Mouse (Mus musculus): ENCODE measurements around the gene Clic4. TPM values are rescaled to one million over a fixed set of nuclear protein-coding genes. Genes with fewer than 3 reads are reported as not detected.

Clic4 gene
- polyA plus RNA-seq, 1 experiment from 2014 or later, result 149 TPM

DNA sequence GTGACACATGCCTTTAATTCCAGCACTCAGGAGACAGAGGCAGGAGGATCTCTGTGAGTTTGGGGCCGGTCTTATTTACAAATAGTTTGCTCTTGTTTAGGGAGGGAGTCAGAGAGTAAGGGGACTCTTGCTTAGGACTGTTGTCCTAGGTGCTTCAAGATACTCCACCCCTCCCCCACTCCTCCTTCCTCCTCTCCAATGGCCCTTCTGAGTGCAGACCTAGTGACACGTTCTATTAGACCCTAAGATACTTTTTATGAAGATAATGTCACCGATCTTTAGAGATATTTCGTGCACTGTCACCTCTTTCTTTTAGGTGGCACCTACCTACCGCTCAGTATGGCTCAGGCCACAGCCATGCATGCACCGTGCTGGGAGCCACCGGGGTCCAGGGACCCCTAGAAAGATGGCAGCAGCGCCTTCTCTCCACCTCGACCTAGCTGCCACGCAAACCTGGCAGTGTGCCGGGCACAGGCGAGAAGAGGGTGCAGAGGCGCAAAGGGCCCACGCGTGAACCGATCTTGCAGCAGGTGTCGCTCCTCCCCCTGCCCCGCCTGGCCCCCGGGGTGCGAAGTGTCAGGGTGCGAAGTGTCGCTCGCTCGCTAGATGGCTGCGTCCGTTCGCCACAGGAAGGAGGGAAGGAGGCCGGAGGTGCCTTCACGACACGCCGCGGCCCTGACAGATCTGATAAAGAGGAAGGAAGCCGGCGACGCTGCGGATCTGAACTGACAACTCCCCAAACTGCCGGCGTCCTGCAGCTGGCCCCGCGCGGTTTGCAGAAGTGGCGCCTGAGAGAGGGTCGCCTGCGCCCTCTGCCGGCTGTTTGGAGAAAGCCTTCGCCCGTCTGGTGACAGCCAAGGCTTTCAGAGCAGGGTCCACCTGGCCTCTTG lies 66.7 kb downstream of the Clic4 start:
- WGBS, result 1% methylated on average over 47 of the region's 47 CpGs
- DNase-seq (ENCODE audit: low spot score) (peak; percentile 87), ATAC-seq (replicated peaks; ENCODE audit: low FRiP score) (peak; percentile 77)
- Histone ChIP-seq H3K36me3 (ENCODE audit: control insufficient read depth, insufficient read depth, low read length) (no peaks in the 10 kb centered on the region), H3K4me1 (replicated peaks; ENCODE audit: control insufficient read depth, insufficient read depth, low read length) (peaks cover 11% of the 10 kb centered on the region), H3K27me3 (replicated peaks; ENCODE audit: control insufficient read depth, insufficient read depth, low read length) (peaks cover 14% of the 10 kb centered on the region), H3K9ac (ENCODE audit: low read depth, low read length) (peak overlapping the region; percentile 40), H3K9me3 (ENCODE audit: control insufficient read depth, low read length) (no peaks in the 10 kb centered on the region), H3K4me3 (ENCODE audit: low read depth, low read length) (peak overlapping the region; percentile 46), H3K4me2 (peak overlapping the region; percentile 90), H3K27ac (ENCODE audit: low read depth, low read length) (no peak overlapping the region)

DNA sequence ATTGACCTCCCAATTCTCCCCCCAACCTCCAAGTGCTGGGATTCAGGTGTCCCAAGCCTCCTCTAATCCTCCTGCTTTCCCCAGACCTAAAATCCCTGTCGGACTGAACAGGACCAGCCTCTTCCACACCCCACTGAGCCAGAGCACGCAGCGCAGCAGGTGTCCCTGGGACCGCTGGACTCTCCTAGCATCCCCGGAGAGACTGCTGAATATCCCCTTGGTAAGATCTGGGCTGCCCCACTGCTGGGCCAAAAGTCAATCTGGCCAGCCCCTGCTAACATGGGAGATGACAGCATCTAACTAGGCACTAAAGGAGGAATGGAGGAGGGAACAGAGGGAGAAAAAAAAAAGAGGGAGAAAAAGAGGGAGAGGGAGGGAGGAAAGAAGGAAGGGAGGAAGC lies 67.4 kb downstream of the Clic4 start:
- no peak for DNase-seq (ENCODE audit: low spot score)
- Histone ChIP-seq H3K27me3 (replicated peaks; ENCODE audit: control insufficient read depth, insufficient read depth, low read length) (peaks cover 14% of the 10 kb centered on the region), H3K4me2 (no peak overlapping the region), H3K4me1 (replicated peaks; ENCODE audit: control insufficient read depth, insufficient read depth, low read length) (peaks cover 11% of the 10 kb centered on the region), H3K9ac (ENCODE audit: low read depth, low read length) (no peak overlapping the region), H3K36me3 (ENCODE audit: control insufficient read depth, insufficient read depth, low read length) (no peaks in the 10 kb centered on the region), H3K9me3 (ENCODE audit: control insufficient read depth, low read length) (no peaks in the 10 kb centered on the region), H3K27ac (ENCODE audit: low read depth, low read length) (no peak overlapping the region), H3K4me3 (ENCODE audit: low read depth, low read length) (no peak overlapping the region)
- no peak for ATAC-seq (replicated peaks; ENCODE audit: low FRiP score)
- WGBS, result 35% methylated on average over 5 of the region's 5 CpGs

DNA sequence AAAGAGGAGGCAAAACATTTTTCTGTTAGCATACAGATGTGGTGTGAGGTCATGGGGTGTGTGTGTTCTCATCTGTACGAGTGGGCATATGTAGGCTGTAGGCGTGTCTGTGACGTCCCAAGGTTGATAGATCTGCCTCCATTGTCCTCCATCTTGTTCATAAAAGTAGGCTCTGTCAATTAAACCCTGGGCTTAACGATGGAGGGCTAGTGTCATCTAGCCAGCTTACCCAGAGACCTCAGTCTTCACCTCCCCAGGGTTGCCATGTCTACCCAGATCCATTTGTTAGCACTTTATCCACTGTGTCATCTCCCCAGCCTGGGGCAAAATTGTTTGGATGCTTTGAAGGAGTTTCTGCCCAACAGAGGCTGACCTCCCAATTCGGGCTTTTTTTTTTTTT lies 67.9 kb downstream of the Clic4 start:
- Histone ChIP-seq H3K27me3 (replicated peaks; ENCODE audit: control insufficient read depth, insufficient read depth, low read length) (peaks cover 14% of the 10 kb centered on the region), H3K4me1 (replicated peaks; ENCODE audit: control insufficient read depth, insufficient read depth, low read length) (peaks cover 11% of the 10 kb centered on the region)
- ATAC-seq (replicated peaks; ENCODE audit: low FRiP score), result no peak

DNA sequence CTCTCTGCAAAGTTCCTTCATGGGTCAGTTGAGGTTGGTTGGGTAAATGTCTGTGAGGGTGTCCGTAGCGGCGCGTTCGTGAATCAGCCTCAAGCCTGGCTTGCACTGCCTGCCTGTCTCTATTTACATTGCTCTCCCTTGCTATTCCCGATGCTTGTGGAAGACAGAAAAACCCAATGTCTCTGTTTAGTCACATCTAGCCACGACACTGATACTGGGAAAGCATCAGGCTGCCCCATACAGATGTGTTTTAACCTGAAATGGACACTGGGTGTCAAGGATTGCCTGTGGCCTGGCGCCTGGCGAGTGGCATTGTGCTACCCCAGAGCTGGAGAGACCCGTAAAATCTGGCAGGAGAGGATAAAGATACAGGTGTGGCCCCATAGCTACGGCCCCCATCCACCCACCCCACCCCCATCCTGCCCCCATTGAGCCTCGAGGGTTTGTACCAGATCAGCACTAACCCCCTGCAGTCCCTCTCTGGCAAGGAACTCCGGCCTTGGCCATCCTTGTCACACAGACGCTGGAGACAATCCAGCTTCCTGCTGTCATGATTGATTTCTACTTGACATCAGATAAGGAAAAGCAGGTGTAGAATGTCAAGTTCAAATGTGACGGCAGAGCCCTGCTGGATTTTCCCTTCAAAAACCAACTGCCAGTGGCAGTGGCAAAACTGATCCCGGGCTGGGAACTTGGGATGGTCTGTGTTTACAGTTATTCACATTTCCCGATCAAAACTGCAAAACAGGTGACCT lies 68.6 kb downstream of the Clic4 start:
- Histone ChIP-seq H3K36me3 (ENCODE audit: control insufficient read depth, insufficient read depth, low read length) (no peaks in the 10 kb centered on the region), H3K27ac (ENCODE audit: low read depth, low read length) (no peak overlapping the region), H3K27me3 (replicated peaks; ENCODE audit: control insufficient read depth, insufficient read depth, low read length) (peaks cover 14% of the 10 kb centered on the region), H3K9me3 (ENCODE audit: control insufficient read depth, low read length) (no peaks in the 10 kb centered on the region), H3K4me3 (ENCODE audit: low read depth, low read length) (peak overlapping the region; percentile 41), H3K4me2 (peak overlapping the region; percentile 79), H3K9ac (ENCODE audit: low read depth, low read length) (no peak overlapping the region), H3K4me1 (replicated peaks; ENCODE audit: control insufficient read depth, insufficient read depth, low read length) (peaks cover 11% of the 10 kb centered on the region)
- 19% methylated on average over 17 of the region's 17 CpGs for WGBS
- DNase-seq (ENCODE audit: low spot score) (no peak), ATAC-seq (replicated peaks; ENCODE audit: low FRiP score) (no peak)

More for the DNA sequence above, 67.9 kb downstream of the Clic4 start:
- H3K4me2 ChIP-seq, result no peak overlapping the region
- H3K4me3 ChIP-seq (ENCODE audit: low read depth, low read length), result no peak overlapping the region
- 51% methylated on average over 5 of the region's 5 CpGs for WGBS
- no peak overlapping the region for H3K9ac ChIP-seq (ENCODE audit: low read depth, low read length)
- H3K36me3 ChIP-seq (ENCODE audit: control insufficient read depth, insufficient read depth, low read length), result no peaks in the 10 kb centered on the region
- H3K9me3 ChIP-seq (ENCODE audit: control insufficient read depth, low read length), result no peaks in the 10 kb centered on the region
- no peak overlapping the region for H3K27ac ChIP-seq (ENCODE audit: low read depth, low read length)
- DNase-seq (ENCODE audit: low spot score), result no peak

DNA sequence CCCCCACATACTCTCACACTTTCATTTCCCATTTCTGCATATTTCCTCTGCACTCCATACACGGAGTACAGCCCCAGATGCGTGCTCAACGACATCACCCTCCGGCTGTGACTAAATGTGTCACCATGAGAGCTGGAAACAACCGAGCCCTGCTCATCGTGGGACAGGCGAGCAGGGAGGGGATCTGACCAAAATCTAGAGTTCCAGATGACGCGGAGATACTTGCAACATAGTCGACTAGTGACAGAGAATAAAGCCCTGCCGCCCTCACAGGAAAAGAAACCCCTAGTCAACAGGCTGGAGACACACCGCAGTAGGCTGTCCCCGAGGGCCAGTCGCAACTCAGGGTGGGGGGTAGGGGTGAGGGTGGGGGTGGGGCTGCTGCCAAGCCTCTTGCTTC lies 69.3 kb downstream of the Clic4 start:
- Histone ChIP-seq H3K4me1 (replicated peaks; ENCODE audit: control insufficient read depth, insufficient read depth, low read length) (peaks cover 11% of the 10 kb centered on the region), H3K27ac (ENCODE audit: low read depth, low read length) (peak overlapping the region; percentile 26; the same call in 1 of the 2 replicates), H3K4me3 (ENCODE audit: low read depth, low read length) (peak overlapping the region; percentile 41), H3K36me3 (ENCODE audit: control insufficient read depth, insufficient read depth, low read length) (no peaks in the 10 kb centered on the region), H3K9me3 (ENCODE audit: control insufficient read depth, low read length) (no peaks in the 10 kb centered on the region), H3K9ac (ENCODE audit: low read depth, low read length) (peak overlapping the region; percentile 42; the same call in 1 of the 2 replicates), H3K4me2 (peak overlapping the region; percentile 79), H3K27me3 (replicated peaks; ENCODE audit: control insufficient read depth, insufficient read depth, low read length) (peaks cover 14% of the 10 kb centered on the region)
- WGBS, result 8% methylated on average over 14 of the region's 14 CpGs
- DNase-seq (ENCODE audit: low spot score) (peak; percentile 58), ATAC-seq (replicated peaks; ENCODE audit: low FRiP score) (no peak)

DNA sequence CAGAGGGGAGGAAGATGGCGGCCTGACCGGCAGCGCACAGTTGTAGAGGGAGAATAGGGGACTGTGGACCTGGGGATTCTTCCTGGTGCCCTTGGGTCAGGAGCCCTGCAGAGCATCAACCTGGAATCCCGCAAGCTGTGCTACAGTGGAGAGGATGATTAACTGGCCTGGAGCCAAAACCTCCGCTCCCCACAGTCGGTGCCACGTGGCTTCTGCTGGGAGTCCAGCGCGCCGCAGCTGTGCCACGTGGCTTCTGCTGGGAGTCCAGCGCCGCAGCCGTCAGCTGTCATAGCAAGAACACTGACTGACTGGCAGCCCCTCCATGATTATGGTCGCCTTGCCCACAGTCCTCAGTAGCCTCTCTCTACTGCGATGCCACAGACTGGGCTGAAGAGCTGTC lies 70.8 kb downstream of the Clic4 start:
- Histone ChIP-seq H3K4me2 (no peak overlapping the region), H3K4me3 (ENCODE audit: low read depth, low read length) (no peak overlapping the region), H3K9ac (ENCODE audit: low read depth, low read length) (no peak overlapping the region), H3K4me1 (replicated peaks; ENCODE audit: control insufficient read depth, insufficient read depth, low read length) (peaks cover 11% of the 10 kb centered on the region), H3K27ac (ENCODE audit: low read depth, low read length) (no peak overlapping the region), H3K36me3 (ENCODE audit: control insufficient read depth, insufficient read depth, low read length) (no peaks in the 10 kb centered on the region), H3K9me3 (ENCODE audit: control insufficient read depth, low read length) (no peaks in the 10 kb centered on the region), H3K27me3 (replicated peaks; ENCODE audit: control insufficient read depth, insufficient read depth, low read length) (peaks cover 14% of the 10 kb centered on the region)
- no peak for ATAC-seq (replicated peaks; ENCODE audit: low FRiP score)
- DNase-seq (ENCODE audit: low spot score), result no peak
- 90% methylated on average over 16 of the region's 16 CpGs for WGBS

DNA sequence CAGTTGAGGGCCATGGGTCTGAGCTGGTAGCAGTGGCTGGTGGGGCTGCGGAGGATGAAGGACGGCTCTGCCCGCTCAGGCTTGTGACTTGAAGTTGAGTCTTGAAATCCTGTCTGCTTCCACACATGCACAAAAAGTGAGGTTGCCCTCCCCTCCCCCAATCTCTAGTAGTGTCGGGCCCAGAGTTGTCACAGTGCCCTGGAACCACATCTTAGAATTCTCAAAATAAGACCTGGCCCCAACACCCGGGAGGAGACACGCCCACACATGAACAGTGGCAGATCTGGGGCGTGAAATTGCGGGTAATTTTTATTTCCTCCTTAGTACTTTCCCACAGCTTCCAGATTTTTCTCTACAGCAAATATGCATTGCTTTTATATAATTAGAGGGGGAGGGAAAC lies 74.8 kb downstream of the Clic4 start:
- Histone ChIP-seq H3K36me3 (ENCODE audit: control insufficient read depth, insufficient read depth, low read length) (no peaks in the 10 kb centered on the region), H3K4me1 (replicated peaks; ENCODE audit: control insufficient read depth, insufficient read depth, low read length) (no peaks in the 10 kb centered on the region; the same call in 1 of the 2 replicates), H3K4me2 (no peak overlapping the region), H3K27me3 (replicated peaks; ENCODE audit: control insufficient read depth, insufficient read depth, low read length) (no peaks in the 10 kb centered on the region), H3K9ac (ENCODE audit: low read depth, low read length) (no peak overlapping the region), H3K27ac (ENCODE audit: low read depth, low read length) (no peak overlapping the region), H3K4me3 (ENCODE audit: low read depth, low read length) (no peak overlapping the region), H3K9me3 (ENCODE audit: control insufficient read depth, low read length) (no peaks in the 10 kb centered on the region)
- ATAC-seq (replicated peaks; ENCODE audit: low FRiP score) (no peak), DNase-seq (ENCODE audit: low spot score) (no peak)
- 77% methylated on average over 8 of the region's 8 CpGs for WGBS

DNA sequence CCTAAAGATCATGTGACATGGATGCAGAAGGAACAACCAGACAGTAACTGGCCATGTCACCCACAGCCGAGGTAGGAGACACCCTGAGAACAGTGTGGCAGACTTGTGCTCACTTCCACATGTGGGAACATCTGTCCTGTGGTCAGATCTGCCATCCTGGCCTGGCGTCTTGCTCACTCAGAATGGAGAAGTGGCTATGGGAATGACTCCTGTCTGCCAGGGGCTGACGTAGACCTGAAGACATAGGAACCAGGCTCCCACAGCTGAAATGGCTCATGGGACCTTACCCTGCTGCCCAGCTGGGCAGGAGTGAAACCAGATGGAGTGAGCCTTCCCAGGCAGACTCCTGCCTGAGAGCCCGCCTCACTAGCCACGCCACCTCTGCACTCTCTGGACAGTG lies 79.8 kb downstream of the Clic4 start:
- H3K36me3 ChIP-seq (ENCODE audit: control insufficient read depth, insufficient read depth, low read length), result no peaks in the 10 kb centered on the region
- DNase-seq (ENCODE audit: low spot score) (no peak), ATAC-seq (replicated peaks; ENCODE audit: low FRiP score) (no peak)
- H3K4me3 ChIP-seq (ENCODE audit: low read depth, low read length), result no peak overlapping the region
- 52% methylated on average over 5 of the region's 5 CpGs for WGBS
- H3K4me2 ChIP-seq, result no peak overlapping the region
- no peak overlapping the region for H3K9ac ChIP-seq (ENCODE audit: low read depth, low read length)
- no peaks in the 10 kb centered on the region for H3K9me3 ChIP-seq (ENCODE audit: control insufficient read depth, low read length)
- H3K27ac ChIP-seq (ENCODE audit: low read depth, low read length), result no peak overlapping the region
- no peaks in the 10 kb centered on the region for H3K27me3 ChIP-seq (replicated peaks; ENCODE audit: control insufficient read depth, insufficient read depth, low read length)
- H3K4me1 ChIP-seq (replicated peaks; ENCODE audit: control insufficient read depth, insufficient read depth, low read length), result no peaks in the 10 kb centered on the region
